Mouse (Mus musculus) mesoderm, embryonic 11.5 days (tissue): Measurements from ENCODE around the gene Ugt1a10.
"Not testable (repeated sequence)": the region's sequence is repeated elsewhere in the genome, so short reads cannot be mapped to it uniquely, and the experiment has no call there.

Experiments used
- DNase-seq: peaks from one replicate; pipeline ENCODE4 v3.0.0-alpha.2; 2012; ENCODE audit warnings: low read depth, low spot score

Gene Ugt1a10

DNA sequence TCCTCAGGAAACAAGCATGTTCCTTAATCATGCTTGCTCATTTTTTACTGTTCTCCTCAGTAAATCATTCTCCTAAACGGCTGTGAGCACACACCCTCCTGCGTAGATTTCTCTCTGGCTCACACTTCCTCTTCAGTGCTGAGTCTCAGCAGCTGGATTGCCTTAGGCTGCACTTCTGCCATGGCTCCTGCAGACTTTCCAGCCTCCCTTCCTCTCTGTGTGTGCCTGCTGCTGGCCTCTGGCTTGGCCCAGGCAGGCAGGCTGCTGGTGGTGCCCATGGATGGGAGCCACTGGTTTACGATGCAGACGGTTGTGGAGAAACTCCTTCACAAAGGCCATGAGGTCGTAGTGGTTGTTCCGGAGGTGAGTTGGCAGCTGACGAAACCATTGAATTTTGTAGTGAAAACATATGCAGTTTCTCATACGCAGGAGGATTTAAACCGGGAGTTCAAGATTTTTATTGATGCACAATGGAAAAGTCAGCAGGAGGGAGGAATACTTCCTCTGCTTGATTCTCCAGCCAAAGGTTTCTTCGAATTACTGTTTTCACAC is 39.8 kb downstream of the Ugt1a10 start, which contains the start of gene Ugt1a7c:
Gene Ugt1a7c (plus strand): TSS at position 122 of the 552 bp plus-strand sequence.
- DNase-seq, result peak; percentile 18

DNA sequence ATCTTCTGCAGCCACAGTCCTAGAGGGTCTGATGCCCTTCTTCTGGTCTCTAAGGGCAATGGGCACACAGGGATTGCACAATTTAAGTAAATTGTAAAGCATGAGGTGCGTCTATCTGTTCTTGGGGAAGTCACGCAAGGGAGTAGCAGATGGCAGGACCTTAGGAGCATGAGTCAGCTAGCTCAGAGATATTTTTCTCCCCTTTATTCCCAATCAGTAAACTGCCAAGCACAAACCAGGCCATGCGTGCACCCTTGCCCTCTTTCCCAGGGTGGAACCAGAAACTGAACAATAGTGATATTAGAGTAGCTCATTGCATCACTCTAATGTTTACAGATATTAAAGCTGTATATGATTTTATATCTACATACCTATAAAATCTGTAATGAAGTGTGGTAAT is 43.4 kb downstream of the Ugt1a10 start:
- DNase-seq, result not testable (repeated sequence)

DNA sequence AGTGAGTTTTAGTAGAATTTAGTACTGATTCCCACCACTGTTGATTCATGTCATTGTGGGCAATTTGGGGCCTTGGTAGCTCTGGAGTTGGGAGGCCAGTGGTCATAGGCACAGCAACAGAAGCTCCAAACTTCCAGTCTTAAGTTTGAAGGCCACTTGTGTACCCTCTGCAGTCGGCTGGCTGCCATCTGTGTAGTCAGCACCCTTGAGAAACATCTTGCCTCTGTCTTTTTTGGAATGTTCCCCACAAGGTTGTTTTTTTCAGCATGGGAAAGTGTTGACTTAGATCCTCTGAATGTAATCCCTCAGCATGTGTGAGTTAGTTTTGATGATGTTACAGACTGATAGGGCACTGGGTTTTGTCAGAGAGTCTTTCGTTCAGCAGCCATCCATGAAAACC is 44.5 kb downstream of the Ugt1a10 start:
- not testable (repeated sequence) for DNase-seq

DNA sequence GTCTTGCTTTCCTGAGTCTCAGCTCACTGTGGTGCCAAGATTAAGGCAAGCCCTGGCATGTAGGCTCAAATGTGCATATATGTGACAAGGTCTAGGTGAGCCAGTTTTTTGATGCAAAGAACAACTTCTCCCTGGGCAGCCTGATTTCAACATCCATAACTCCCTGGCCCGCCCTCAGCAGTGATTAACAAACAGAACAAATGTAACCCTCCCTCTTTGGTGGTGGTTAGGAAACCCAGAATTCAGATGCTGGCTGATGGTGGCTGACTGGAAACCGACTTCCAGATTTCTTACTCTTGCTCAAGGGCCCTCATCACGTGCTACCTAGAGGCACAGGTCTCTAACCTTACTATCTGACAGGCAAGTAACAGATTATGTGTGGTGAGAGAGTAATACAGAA is 47.8 kb downstream of the Ugt1a10 start, which contains the start of gene Ugt1a6b:
Gene Ugt1a6b (plus strand): TSS at position 234 of the 400 bp plus-strand sequence.
- not testable (repeated sequence) for DNase-seq

DNA sequence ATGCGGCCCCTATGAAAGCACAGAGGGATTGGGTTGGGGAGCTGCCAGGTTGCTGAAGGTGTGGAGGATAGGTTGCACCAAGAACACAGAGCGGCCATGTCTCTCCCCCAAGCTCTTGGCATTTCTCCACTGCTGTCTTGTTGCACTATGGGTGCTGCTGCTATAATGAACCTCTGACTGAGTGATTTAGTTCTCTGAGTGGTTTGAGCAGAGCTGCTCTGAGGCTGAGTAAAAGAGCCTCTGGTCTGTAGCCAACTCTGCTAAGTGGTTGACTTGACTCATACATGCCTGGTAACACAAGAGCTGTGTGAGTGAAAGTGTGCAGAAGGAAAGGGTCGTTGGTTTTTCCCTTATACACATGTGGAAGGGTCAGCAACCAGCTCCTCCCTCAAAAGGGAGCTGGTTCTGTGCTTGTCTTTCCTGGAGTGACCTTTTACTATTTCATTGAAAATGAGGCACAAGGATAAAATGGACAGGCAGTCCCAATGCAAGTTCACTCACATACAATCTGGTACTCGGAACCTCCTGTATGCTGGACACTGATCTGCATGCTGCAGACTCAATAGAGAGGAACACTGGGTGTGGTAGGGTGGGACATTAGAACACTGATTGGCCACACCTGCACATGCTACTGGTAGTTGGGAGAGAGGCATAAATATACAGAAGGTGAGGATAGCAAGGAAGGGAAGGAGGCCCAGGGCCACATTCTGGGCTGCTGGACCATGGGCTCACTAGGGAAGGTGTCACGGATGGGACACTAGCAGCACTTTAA is 48.7 kb downstream of the Ugt1a10 start:
- not testable (repeated sequence) for DNase-seq

DNA sequence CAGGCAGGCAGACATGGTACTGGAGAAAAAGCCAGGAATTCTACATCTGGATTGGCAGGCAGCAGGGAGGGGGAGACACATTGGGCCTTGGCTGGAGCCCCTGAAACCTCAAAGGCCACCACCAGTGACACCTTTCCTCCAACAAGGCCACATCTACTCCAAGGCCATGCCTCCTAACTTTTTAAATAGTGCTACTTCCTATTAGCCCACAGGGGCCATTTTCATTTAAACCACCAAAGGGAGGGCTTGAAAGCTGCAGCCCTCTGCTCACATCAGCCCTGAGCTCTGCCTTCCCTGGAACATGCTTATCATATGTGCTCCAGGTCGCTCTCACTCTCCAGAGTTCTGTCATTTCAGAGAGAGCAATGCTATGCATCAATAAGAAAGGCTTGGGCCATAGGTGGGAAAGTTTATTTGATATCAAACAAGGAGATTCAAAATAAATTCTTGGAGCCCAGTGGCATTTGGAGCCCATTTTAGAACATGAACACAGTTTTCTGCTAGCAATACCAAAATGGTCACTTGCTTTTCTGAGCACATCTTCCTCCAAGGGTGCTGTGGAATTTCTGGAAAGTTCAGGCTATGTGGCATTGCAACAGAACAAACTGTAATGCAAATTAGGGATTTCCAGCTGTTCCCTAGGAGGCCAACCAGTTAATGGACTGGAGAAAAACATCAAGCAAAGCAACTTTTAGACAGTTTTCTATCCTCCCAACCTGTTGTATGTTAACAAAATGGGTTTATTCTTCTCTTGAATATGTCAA is 49.7 kb downstream of the Ugt1a10 start:
- no peak for DNase-seq

DNA sequence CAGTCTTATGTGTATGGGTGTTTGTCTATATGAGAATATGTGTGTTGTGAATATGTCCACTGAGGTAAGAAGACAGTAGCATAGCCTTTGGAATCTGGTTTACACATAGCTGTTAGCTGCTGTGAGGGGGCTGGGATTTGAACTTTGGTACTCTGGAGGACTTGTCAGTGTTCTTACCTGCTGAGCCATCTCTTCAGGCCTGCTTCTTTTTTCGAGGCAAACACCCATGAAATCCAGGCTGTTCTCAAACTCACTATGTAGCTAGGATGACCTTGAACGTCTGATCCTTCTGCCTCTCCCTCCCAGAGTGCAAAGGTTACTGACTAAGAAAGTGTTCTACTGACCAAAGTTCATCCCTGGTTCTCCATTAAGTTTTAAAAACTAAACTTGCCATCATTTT is 50.5 kb downstream of the Ugt1a10 start:
- no peak for DNase-seq

DNA sequence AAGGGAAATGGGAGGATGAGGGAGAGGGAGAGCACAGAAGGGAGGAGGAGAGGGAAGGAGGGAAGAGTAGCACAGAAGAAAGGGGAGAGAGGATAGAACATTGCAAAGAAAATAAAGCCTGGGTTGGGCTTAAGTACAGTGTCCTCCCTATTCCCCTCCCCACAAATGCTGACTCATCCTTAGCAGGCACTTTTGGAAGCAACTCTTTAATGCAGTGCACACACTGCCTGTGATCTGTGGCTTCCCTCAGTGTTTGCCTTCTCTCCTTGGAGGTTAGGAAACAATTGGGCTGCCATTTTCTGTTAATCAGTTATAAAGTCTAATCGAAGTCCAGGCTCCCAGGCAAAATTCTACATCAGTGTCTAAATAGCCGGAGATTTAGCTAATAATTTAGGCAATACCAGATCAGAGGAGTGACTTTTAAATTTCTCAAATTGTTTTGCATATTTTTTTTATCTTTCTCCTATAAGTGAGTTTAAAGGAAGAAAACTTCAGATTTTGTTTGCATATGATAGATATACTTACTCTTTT is 53.9 kb downstream of the Ugt1a10 start:
- DNase-seq, result not testable (repeated sequence)

DNA sequence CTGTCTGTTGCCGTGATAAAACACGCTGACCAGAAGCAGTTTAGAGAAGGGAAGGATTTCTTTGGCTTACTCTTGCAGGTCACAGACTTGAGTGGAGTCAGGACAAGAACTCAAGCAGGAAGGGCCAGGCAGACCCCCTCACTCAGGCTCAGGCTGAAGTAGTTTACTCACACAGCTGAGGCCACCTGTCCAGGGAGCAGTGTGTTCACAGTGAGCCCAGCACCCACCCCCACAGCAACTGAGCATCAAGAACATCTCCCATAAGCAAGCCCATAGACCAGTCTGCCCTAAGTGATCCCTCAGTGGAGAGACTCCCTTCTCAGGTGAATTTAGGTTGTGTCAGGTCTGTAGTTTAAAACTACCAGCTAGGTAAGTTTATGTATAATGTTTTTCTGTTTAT is 54.4 kb downstream of the Ugt1a10 start:
- not testable (repeated sequence) for DNase-seq

DNA sequence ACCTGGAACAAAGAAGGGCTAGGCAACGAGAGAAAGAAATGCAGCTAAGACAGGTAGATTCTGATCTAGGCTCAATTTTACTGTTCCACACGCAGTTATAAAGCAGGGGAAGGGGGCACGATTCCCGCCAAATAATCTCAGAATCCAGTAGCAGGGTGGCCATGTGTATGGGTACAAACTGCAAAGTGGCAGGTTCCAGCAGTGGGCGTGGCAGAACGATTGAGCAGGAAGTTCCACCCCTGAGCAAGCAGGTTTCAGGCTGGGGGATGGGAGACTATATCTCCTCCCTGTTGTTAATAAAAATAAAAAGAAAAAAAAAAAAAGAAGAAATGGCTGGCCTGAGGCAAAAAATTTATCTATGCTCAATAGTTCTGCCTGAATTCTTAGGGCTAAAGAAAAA is 57.6 kb downstream of the Ugt1a10 start:
- DNase-seq, result not testable (repeated sequence)

DNA sequence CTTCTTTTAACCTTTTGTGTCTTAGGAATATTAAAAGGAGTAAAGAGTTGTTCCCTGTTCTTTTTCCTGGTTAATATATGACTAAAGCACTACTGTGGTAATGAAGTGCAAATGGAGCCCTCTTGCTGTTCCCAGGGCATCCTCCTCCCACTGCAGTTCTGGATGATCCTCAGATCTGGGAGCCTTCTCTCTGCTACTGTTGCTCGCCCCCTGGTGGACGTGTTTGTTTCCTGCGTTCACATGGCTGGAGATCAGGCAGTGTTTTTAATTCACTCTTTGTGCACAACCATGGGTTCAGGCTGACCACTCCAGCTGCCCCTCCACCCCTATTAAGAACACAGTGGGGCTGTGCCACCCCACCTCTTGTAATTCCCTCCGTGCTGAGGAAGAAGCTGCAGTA is 65.4 kb downstream of the Ugt1a10 start:
- not testable (repeated sequence) for DNase-seq

DNA sequence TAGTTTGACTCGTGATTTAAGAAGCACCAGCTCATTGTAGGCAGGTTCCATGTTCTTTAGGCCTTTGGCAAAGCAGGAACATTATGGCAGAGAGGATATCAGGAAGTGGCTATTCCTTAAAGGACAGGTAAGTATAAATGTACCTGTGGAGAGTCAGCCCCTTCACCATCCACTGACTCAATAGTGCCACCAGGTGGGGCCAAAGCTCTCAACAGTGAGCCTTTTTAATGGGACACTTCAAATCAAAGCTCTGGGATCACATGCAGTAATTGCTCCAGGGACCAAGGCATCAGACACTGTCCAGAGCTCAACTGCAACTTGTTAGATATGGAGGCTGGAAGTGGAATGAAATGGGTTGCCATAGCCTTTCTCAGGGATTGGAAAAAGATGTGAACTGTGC is 66.3 kb downstream of the Ugt1a10 start:
- DNase-seq, result not testable (repeated sequence)

DNA sequence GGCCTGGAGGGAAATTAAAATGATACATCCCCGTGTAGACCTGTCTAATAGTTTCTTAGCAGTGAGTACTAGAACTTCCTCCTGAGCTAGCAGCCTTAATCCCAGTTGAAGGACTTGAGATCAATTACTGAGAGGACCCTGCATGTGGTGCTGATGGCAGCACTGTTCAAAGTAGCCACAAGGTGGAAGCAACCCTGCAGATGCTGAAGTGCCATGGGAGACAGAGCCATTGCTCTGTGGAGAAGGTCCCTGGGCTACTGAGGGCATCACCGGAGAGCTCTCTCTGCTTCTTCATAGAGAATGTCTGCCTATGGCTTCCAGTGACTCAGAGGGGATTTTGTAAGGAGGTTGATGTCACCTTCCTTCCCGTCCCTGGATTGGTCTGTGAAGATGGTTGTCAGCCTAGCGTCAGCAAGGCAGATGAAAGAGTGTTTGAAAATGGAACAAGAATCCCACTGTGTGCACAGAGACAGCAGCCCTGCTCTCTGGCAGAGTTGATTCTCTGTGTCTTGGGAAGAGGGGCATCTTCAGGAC is 70.7 kb downstream of the Ugt1a10 start:
- DNase-seq, result not testable (repeated sequence)

DNA sequence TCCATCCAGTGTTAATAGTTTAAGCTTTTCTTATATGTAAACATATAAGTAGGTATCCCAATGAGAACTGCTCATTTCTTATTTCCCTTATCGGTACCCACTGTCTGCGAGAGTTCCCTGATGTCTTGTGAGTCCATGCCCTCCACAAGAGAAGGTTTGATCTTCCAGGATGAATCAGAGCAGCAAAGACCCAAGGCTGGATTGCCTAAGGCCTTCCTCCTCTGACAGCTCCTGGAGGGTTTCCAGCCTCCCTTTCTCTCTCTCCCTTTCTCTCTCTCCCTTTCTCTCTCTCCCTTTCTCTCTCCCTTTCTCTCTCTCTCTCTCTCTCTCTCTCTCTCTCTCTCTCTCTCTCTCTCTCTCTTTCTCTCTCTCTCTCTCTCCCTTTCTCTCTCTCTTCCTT is 73.9 kb downstream of the Ugt1a10 start:
- not testable (repeated sequence) for DNase-seq

DNA sequence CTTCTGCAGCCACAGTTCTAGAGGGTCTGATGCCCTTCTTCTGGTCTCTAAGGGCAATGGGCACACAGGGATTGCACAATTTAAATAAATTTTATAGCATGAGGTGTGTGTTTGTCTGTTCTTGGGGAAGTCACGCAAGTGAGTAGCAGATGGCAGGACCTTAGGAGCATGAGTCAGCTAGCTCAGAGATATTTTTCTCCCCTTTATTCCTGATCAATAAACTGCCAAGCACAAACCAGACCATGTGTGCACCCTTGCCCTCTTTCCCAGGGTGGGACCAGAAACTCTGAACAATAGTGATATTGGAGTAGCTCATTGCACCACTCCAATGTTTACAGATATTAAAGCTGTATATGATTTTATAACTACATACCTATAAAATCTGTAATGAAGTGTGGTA is 75.0 kb downstream of the Ugt1a10 start:
- DNase-seq, result not testable (repeated sequence)

DNA sequence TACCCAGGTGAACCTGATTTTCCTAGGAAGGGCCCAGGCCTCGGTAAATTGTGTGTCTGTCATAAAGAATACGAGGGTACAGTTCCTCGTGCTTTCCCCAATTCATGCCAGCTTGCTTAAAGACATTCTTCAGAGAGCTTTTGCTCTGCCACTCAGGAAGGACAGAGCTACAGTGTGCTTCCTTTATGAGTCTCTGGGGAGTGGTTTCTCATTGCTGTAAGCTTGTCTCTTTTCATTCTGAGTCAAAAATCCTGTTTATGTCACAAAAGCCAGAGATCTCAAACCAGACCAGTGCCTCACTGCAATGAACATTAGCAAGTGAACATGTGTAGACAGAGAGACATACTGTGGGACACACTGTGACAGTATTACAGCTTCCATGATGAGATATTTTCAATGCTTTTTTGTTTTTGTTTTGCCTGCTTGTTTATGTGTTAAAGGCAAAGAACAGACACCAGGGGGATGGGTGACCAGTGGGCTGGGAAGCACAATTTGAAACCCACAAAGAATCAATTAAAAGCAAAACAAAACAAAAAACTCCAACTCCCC is 78.8 kb downstream of the Ugt1a10 start:
- DNase-seq, result no peak

DNA sequence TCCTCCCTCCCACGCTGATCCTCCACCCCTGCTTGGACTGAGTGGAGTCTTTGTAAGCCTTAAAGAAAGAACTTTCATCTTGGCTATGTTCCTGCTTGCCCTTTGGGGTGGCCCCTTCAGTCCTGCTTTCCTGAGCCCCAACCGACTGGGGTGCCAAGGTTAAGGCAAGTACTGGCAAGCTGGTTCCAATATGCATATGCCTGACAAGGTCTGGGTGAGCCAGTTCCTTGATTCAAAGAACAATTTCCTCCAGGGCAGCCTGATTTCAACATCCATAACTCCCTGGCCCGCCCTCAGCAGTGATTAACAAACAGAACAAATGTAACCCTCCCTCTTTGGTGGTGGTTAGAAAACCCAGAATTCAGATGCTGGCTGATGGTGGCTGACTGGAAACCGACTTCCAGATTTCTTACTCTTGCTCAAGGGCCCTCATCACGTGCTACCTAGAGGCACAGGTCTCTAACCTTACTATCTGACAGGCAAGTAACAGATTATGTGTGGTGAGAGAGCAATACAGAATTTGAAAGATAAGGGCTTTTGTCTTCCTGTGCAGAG is 79.3 kb downstream of the Ugt1a10 start, which contains the start of gene Ugt1a6a:
Gene Ugt1a6a (plus strand): TSS at position 353 of the 555 bp plus-strand sequence.
- not testable (repeated sequence) for DNase-seq

DNA sequence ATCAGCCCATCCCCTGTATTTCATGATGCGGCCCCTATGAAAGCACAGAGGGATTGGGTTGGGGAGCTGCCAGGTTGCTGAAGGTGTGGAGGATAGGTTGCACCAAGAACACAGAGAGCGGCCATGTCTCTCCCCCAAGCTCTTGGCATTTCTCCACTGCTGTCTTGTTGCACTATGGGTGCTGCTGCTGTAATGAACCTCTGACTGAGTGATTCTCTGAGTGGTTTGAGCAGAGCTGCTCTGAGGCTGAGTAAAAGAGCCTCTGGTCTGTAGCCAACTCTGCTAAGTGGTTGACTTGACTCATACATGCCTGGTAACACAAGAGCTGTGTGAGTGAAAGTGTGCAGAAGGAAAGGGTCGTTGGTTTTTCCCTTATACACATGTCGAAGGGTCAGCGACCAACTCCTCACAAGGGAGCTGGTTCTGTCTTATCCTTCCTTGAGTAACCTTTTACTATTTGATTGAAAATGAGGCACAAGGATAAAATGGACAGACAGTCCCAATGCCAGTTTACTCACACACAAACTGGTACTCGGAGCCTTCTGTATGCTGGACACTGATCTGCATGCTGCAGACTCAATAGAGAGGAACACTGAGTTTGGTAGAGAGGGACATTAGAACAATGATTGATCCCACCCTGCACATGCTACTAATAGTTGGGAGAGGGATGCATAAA is 80.2 kb downstream of the Ugt1a10 start:
- DNase-seq, result not testable (repeated sequence)

DNA sequence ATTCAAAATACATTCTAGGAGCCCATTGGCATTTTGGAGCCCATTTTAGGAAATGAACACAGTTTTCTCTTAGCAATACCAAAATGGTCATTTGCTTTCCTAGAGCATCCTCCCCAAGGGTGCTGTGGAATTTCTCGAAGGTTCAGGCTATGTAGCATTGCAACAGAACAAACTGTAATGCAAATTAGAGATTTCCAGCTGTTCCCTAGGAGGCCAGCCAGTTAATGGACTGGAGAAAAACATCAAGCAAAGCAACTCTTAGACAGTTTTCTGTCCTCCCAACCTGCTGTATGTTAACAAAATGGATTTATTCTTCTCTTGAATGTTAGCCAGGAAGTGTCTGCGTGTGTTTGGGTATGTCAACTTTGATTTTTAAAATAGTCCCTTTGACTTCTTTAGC is 81.5 kb downstream of the Ugt1a10 start:
- DNase-seq, result no peak

DNA sequence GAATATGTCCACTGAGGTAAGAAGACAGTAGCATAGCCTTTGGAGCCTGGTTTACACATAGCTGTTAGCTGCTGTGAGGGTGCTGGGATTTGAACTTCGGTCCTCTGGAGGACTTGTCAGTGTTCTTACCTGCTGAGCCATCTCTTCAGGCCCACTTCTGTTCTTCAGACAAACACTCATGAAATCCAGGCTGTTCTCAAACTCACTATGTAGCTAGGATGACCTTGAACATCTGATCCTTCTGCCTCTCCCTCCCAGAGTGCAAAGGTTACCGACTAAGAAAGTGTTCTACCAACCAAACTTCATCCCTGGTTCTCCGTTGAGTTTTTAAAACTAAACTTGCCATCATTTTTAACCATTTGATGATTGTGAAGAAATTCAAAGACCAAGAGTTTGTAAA is 82.1 kb downstream of the Ugt1a10 start:
- DNase-seq, result no peak

DNA sequence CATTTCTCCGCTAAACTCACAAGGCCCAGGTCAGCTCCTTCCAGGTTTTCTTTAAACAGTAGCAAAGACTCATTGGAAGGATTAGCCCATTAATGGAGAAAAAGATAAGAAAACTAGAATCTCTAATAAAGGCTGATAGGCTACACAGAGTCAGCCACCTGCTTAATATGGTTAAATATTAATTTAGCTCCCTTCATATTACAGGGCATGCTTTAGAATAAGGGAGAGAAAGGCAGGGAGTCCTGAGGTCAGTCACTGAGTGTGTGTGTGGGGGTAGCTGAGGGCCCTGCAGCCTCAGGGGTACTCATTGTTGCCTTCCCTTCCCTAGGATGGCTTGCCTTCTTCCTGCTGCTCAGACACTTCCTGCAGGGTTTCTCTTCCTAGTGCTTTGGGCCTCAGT is 83.0 kb downstream of the Ugt1a10 start:
- DNase-seq, result no peak
